Mouse (Mus musculus): ENCODE data around the gene Cers3. TPM values are rescaled to one million over a fixed set of nuclear protein-coding genes. Genes with fewer than 3 reads are reported as not detected.

Gene Cers3
- total RNA-seq, 4 experiments from 2014 or later = 0.06 to 0.27 (median 0.21) TPM

- no peak for DNase-seq
Observed at GRCm38 (mm10) chr7:66779944-66780942, 36.9 kb downstream of the Cers3 start.

DNA sequence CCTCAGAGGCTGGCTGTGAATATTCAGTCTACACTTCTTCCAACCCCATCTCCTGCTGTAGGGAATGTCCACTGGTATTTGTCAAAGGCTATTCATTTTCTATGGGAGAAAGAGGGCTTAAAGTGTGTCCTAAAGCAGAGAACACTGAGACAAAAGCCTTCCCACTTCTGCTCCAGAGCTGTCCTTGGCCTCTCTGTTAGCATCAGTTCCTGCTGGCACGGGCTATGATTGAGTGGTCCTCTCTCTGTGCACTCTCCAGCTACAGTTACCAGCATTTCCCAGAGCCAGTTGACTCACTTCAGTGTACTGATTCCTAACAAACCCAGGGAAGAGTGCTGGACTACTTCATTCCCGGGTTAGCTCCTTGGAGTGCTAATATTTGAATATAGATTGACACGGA is 43.2 kb downstream of the Cers3 start:
- DNase-seq = peak; percentile 49

GRCm38 (mm10) chr7:66787816-66788215 is 44.5 kb downstream of the Cers3 start:
- DNase-seq = peak; percentile 63

- no peak for DNase-seq
Observed at GRCm38 (mm10) chr7:66789860-66790748, 46.8 kb downstream of the Cers3 start.

DNA sequence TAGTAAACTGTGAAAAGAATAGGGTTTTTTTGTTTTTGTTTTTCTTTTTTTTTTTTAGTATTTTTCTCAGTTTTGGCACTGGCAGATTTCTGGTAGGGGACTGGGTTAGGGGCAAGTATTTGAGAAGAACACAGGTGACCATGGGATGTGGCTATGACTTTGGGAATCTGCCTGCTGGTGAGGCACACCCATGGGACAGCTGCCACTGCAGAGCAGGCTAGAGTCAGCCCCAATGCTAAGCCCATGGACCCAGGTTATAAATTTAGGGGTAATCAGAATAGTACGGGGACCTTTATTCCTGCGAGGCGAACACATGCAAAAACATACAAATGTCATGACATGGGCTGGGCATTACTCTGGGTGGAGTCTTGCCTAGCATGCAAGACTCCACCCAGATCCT is 47.7 kb downstream of the Cers3 start:
- DNase-seq = no peak

DNA sequence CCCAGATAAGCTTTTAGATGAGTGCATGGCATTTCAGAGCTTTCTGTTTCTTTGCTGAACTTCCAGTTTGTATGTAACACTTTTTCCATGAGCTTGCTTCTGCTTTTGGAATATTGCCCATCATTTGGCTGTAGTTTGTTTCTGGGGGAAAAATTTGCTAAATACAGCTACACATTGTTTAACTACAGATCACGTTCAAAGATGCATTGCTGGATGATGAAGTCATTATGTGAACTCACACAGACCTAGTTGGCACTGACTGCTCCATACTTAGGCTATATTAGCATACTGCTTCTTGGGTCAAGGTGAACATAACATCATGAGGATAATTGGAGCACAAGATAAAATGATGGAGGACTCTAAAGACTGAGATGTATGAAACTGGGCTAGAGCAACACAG is 53.6 kb downstream of the Cers3 start:
- DNase-seq = no peak

DNA sequence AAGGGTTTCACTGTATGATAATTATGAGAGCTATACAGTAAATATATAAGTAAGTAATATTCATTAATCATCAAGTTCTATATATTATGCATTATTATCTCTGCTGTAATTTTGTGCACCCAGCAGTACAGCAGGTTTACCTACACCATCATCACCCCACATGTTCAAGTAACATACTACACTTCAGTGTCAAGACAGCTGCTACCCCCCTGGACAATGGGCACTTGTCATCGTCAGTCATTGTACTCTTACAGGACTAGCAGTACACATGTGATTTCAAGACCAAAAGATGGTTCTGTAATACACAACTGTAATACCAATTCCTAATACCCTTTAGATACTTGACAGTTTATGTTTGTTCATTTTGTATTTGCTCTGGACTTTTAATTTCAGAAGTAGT is 54.0 kb downstream of the Cers3 start:
- no peak for DNase-seq

DNA sequence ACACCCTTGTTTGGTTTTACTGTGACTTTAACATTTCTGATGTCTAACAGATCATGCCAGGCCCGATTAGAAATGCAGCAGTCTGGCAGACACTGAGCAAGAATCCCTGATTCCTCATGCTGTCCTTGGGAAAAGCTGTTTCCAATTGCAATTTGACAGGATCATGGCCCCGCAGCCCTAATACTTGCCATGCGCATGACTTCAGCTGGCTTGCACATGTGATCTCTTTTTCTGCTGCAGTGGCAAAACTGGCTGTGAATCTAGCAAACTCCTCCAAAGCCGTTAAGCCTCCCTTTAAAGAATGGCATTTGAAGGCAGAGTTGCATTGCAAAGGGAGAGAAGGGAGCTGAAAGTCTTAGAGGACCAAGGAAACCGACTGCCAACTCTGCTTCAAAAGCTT is 55.5 kb downstream of the Cers3 start:
- no peak for DNase-seq

GRCm38 (mm10) chr7:66800784-66801183 is 57.5 kb downstream of the Cers3 start:
- DNase-seq = no peak

DNA sequence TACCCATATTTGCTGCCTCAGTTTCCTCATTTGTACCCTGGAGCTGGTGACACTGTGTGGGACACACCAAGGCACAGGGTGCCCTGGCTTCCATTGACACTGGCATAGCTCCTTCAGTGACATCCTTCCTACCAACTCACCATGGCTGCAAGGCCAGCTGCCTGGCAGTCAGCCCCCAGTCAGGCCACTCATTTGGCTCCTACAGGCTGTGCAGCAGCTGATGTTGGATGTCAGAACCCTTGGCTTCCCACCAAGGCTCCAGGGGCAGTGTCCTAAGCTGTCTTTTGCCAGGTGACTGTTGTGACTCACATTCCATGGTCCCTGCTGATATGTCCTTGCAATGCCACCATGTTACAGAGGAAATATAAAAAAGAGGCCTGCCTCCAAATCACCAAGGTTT is 58.5 kb downstream of the Cers3 start:
- peak; percentile 81 for DNase-seq

DNA sequence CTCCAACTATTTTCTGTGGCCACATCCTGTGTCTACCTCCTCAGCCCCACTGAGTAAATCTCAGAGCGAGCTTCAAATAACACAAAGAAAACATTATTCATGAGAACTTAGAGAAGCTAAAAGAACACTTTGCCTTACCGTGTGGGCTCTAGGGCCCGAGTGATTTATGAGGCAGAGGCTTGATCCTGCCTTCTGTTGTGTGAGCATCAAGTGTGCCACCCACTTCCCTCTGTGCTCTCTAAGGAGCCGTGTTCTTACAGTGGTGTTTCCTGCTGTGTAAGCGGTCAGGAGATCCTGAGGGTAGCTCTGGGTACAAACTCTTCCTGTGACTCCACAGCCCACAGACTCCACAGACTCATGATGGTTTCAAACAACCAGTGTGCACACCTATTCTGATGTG is 60.5 kb downstream of the Cers3 start:
- no peak for DNase-seq

- DNase-seq = no peak
Observed at GRCm38 (mm10) chr7:66806801-66807200, 63.5 kb downstream of the Cers3 start.

- DNase-seq = no peak
Observed at GRCm38 (mm10) chr7:66810436-66810835, 67.1 kb downstream of the Cers3 start.

GRCm38 (mm10) chr7:66811294-66811693 is 68.0 kb downstream of the Cers3 start:
- DNase-seq = no peak

- DNase-seq = no peak
Observed at GRCm38 (mm10) chr7:66812289-66812688, 69.0 kb downstream of the Cers3 start.

DNA sequence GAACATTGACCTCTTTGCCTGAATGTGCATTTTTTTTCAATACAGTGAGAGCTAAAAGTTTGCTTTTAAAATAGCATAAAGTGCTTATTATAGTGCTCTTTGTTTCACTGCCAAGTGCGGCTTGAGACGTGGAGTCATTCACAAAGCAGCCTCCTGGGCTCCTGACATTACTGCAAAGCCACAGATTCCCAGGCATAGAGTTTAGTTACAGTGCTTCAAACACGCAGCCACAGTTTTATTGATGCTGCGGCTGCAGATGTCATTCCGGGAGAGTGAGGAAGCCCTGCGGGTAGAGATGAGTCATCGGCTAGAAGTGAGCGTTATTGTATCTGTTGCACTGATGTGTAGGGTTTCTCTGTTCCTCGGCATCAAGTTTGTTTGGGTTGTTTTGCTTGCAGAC is 69.4 kb downstream of the Cers3 start:
- no peak for DNase-seq

GRCm38 (mm10) chr7:66813172-66813571 is 69.9 kb downstream of the Cers3 start:
- no peak for DNase-seq

DNA sequence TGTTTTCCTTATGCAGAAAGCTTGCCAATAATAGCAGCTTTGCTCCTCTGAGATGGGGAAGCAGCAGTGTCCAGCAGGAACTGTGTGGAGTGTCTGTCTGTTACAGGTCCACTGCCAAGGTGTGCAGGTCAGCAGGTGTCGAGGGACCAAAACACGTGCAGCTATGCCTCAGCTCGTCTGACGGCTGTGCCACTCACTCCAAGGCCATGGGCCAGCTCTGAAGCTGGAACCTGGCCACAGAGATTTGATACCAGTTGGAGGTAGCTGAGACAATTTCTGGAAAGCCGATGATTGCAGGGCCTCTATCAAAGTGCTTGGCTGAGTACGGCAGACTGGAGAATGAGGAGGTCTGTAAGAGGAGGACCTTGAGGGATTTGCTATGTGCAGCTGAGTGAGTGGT is 72.2 kb downstream of the Cers3 start:
- DNase-seq = no peak

- DNase-seq = no peak
Observed at GRCm38 (mm10) chr7:66820034-66820433, 76.7 kb downstream of the Cers3 start.

DNA sequence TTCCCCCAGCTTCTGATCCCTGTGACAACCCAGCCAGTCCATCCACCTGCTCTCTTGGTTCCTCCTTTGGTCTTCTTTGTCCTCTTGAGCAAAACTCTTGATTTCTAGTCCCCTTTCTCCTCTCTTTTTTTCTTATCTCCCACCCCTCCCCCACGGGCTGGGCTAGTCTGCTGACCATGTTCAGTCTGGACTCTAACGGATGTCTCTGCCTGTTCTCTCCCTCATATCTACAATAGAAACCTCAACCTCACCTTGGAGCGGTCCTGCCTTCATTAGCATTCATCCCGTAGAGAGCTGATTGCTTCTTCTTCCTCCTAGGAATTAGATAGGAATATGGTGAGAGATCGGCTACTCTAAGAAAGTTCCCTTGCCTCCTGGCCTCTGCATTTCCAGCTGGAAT is 87.5 kb downstream of the Cers3 start:
- DNase-seq = no peak

GRCm38 (mm10) chr7:66831295-66831694 is 88.0 kb downstream of the Cers3 start:
- no peak for DNase-seq

- DNase-seq = peak; percentile 94
Observed at GRCm38 (mm10) chr7:66839463-66840007, 96.2 kb downstream of the Cers3 start, which contains the start of gene Adamts17. Adamts17 (plus strand) TSS chr7:66839735.

All from adrenal gland, adult 8-10 months (tissue).